Mouse (Mus musculus): ENCODE data around the gene Rpl24. TPM values are rescaled to one million over a fixed set of nuclear protein-coding genes. Genes with fewer than 3 reads are reported as not detected.

The Rpl24 gene
- polyA plus RNA-seq, 3 experiments from 2014 or later, result 1,415 to 2,046 (median 1,545) TPM

- no peak for ATAC-seq
Observed at GRCm38 (mm10) chr16:55971735-55972615, 5.9 kb downstream of the Rpl24 start.

GRCm38 (mm10) chr16:55972626-55973201, 6.6 kb downstream of the Rpl24 start:
- ATAC-seq, result no peak

- ATAC-seq, result peak; percentile 86
Observed at GRCm38 (mm10) chr16:55973431-55974255, 7.6 kb downstream of the Rpl24 start, which contains the start of gene Zbtb11. TSS of gene Zbtb11 (plus strand) at chr16:55973883.

GRCm38 (mm10) chr16:55974256-55974902, 8.3 kb downstream of the Rpl24 start:
- ATAC-seq, result peak; percentile 64

GRCm38 (mm10) chr16:55974903-55975285, 8.8 kb downstream of the Rpl24 start:
- ATAC-seq, result peak; percentile 42

- ATAC-seq, result no peak
Observed at GRCm38 (mm10) chr16:55986001-55986400, 19.9 kb downstream of the Rpl24 start.

GRCm38 (mm10) chr16:55990311-55990710, 24.2 kb downstream of the Rpl24 start:
- no peak for ATAC-seq

- ATAC-seq, result no peak
Observed at GRCm38 (mm10) chr16:55994235-55994634, 28.2 kb downstream of the Rpl24 start.

GRCm38 (mm10) chr16:56006798-56007197, 40.7 kb downstream of the Rpl24 start:
- ATAC-seq, result no peak

- no peak for ATAC-seq
Observed at GRCm38 (mm10) chr16:56008862-56009261, 42.8 kb downstream of the Rpl24 start.

GRCm38 (mm10) chr16:56012789-56013743, 47.0 kb downstream of the Rpl24 start:
- ATAC-seq, result no peak

- ATAC-seq, result no peak
Observed at GRCm38 (mm10) chr16:56014076-56014475, 48.0 kb downstream of the Rpl24 start.

GRCm38 (mm10) chr16:56019660-56020059, 53.6 kb downstream of the Rpl24 start:
- no peak for ATAC-seq

Other genes starting within 250 kb of the Rpl24 start
- gene Nfkbiz, start 127.4 kb upstream of the Rpl24 start, polyA plus RNA-seq (2017; shearing (Covaris generic)), result 10 to 100 TPM; 24.7 to 39.2 (median 36.9) TPM
- gene Nxpe3, start 71.0 kb upstream of the Rpl24 start, polyA plus RNA-seq (2017; shearing (Covaris generic)), result 10 to 100 TPM; 13.7 to 36.9 (median 22.6) TPM
- gene Cep97, start 31.4 kb upstream of the Rpl24 start, polyA plus RNA-seq (2017; shearing (Covaris generic)), result 10 to 100 TPM; 21.2 to 26.1 (median 25.2) TPM
- gene Zbtb11, start 7.6 kb downstream of the Rpl24 start, polyA plus RNA-seq (2017; shearing (Covaris generic)), result 10 to 100 TPM; 26.6 to 34.4 (median 26.8) TPM
- 100 to 1,000 TPM; 229 to 302 (median 268) TPM for gene Pcnp, start 63.5 kb downstream of the Rpl24 start, polyA plus RNA-seq (2017; shearing (Covaris generic))
- gene Trmt10c, start 71.5 kb downstream of the Rpl24 start, polyA plus RNA-seq (2017; shearing (Covaris generic)), result 10 to 100 TPM; 24.6 to 33.4 (median 32.3) TPM
- gene Senp7, start 82.1 kb downstream of the Rpl24 start, polyA plus RNA-seq (2017; shearing (Covaris generic)), result 10 to 100 TPM; 47.4 to 75.2 (median 62.0) TPM
- under 1 TPM in 2 of 3 experiments, not detected in 1; 0.28 to 0.52 TPM for gene Impg2, start 238.0 kb downstream of the Rpl24 start, polyA plus RNA-seq (2017; shearing (Covaris generic))

All from inflammation-experienced regulatory T-cells, adult 6 months (primary cell).